Mouse (Mus musculus) ES-CJ7 (cell line): ENCODE results near the gene Chst3.
A peak's percentile ranks its signal among the peaks of the same experiment; 100 is the strongest.
"Not testable (repeated sequence)": the region's sequence is repeated elsewhere in the genome, so short reads cannot be mapped to it uniquely, and the experiment has no call there.

Source experiments
- DNase-seq: peaks from one replicate; pipeline ENCODE4 v3.0.0; 2011; ENCODE audit warnings: low read depth, low spot score

The Chst3 gene

DNA sequence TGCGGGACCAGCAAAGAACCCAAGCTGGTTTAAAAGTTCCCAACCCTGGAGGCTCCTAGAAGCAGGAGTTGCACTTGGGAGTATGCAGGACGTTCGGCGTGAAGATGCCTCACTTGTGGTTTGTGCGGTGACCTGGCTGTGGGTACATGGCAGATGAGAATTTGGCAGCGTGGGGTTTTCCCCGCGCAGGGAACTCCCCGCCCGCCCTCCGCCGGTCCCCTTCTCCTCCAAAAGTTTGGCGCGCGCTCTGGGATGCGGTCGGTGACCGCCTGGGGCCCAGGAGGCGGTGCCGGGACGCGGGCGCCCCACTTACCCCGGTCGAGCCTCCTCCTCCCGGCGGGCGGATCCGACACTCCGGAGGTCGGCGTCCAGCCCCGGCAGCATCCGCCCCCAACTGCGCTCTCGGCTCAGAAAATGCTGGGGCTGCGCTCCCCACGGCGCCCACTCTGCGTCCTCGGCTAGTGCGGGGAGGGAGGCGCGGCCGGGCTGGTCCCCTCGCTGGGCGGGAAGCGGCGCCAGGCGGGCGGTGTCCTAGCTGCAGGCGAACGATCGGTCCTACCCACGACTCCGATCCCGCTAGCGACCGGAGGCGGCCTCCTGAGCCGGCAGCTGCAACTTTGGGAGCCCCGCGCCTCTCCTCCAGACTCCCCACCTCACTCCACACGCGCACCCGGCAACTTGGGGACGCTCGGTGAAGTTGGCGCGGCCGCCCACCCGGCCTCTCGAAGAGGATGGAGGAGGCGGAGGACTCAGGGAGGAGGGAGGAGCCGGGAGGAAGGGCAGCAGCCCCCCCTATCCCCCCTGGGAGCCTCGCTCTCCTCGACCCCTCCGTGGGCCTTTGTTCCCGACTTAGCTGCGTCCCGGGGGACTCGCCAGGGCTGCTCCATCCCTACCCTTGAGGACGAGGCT, at the start of gene Chst3:
Chst3 (minus strand) TSS at position 670 of the 909 bp plus-strand sequence.
- DNase-seq, result no peak

DNA sequence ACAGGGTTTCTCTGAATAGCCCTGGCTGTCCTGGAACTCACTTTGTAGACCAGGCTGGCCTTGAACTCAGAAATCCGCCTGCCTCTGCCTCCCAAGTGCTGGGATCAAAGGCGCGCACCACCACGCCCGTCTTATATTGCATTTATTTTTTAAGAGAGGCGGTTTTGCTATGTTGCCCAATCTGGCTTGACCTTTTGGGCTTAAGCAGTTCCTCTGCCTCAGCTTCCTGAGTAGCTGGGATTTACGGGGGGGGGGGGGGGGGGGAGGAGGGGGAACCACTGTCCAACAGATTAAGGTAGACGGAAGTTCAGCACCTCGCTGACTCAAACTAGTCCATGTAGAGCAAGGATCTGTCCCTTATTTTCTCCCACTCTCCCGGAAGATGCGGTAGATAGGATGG, 49.7 kb upstream of the Chst3 start:
- no peak for DNase-seq

DNA sequence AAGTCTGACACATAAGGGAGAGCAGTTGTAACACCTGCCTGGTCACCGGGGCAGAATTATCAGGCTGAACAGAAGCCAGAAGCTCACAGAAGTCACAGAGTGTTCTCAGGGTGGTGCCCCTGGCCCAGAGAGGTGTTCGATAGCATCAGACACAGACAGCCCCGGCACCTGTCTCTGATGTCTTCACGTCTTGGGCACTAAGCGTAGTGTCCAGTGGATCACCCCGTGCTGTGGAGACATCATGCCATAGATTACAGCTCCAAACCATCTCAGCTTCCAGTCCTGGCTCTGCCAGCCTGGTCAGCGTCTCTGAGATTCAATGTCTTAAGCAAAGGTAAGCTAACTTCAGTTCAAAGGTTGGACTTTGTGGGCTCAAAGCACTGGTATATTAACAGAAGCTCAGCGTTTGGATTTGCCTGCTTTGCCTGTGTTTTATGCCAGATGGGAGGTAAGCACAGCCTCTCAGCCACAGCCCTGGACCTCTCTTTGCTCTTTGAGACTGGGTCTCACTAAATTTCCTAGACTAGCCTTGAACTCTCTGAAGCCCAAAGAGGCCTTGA, 47.9 kb upstream of the Chst3 start:
- no peak for DNase-seq

DNA sequence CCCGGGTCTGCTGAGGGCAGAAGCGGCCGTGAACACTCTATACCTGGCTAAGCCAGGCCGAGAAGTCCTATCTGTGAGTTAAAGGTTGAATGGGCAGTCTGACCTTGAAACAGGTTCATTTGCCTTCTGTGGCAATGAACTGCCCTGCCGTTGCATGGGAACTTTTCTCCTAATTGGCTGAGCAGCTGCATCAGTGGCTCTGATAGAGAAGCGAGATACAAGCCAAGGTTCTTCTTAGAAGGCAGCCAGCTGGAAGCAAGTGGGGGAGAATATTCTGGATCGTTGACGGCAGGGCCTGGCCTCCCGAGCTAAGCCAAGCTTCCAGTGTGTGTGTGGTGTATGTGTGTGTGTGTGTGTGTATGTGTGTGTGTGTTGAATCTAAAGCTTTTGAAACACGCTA, 46.2 kb upstream of the Chst3 start:
- DNase-seq, result no peak

DNA sequence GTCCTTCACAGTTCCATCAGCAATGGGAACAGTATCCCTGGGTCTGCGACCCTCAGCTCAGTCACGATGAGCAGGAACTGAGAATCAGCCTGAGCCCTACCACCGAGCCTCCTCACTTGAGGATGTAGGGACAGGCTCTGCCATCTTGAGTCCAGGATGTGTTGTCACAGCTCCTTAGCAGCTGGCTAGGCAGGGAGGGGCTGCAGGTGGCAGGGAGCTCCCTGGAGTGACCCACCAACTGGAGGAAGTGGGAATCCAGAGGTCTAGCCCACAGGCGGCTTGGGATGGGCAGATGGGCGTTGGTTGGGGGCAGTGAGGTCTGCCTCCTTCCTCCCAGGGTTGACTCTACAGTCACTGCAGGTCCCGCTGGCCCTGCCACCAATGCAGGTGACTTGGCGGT, 44.3 kb upstream of the Chst3 start:
- DNase-seq, result no peak

DNA sequence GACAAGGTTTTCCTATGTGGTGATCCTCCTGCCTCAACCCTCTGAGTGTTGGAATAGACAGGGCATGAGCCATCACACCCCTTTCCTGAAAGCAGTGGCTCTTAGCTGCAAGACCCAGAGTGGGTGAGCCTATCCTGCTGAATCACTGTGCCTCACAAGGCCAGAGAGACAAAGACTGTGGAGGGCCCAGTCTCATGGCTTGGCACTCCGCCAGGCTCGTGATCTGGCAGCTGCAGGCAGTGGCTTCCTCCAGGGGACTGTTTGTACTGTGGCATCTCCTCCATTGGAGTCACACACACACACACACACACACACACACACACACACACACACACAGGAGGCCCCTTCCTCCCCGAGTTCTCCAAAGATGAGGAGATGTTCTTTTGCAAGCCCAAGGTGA, 43.3 kb upstream of the Chst3 start:
- no peak for DNase-seq

DNA sequence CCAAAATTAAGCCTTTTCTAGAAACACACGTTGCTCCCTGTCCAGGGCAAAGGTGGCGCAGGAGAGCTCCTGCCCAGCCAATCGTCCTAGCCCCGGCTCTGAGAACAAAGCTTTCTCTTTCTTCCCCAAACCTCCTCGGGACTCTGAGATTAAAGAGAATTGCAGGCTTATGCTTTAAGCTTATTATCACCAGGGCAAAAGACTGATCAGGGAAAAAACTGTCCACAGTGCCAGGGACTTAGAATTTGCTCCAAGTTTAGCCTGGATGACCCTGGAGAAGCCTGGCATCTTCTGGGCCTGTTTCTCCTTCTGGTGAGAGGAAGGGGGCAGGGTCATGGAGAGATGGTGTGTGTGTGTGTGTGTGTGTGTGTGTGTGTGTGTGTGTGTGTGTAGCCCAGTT, 42.5 kb upstream of the Chst3 start:
- DNase-seq, result no peak

DNA sequence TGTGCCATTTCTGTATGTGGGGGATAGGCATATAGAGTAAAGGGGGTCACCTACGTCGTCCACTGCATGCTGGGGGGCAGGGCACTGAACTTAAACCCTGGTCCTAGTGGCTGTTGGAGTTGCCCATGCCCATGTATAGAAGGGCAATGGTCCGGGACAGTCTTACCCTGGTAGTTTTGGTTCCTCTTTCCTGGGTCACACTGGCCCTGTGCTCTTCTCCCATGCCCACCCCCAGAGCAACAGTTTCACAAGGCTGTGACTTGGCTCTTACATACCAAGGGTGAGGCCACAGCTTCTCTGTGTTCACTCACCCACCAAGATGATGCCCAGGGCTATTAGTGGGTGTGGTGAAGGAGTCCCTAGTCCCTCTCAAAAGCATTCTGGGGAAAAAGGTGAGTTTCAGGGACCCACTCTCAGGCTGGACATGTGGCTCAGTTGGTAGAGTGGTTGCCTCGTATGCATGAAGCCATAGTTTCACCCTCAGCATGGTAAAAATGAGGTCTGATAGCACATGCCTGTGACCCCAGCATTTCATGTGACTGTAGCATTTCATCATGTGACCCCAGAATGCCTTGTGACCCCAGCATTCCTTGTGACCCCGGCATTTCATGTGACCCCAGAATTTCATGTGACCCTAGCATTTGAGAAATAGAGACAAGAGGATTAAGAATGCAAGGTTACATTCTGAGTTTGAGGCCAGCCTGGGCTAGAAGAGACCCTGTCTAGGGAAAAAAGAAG, 41.7 kb upstream of the Chst3 start:
- no peak for DNase-seq

DNA sequence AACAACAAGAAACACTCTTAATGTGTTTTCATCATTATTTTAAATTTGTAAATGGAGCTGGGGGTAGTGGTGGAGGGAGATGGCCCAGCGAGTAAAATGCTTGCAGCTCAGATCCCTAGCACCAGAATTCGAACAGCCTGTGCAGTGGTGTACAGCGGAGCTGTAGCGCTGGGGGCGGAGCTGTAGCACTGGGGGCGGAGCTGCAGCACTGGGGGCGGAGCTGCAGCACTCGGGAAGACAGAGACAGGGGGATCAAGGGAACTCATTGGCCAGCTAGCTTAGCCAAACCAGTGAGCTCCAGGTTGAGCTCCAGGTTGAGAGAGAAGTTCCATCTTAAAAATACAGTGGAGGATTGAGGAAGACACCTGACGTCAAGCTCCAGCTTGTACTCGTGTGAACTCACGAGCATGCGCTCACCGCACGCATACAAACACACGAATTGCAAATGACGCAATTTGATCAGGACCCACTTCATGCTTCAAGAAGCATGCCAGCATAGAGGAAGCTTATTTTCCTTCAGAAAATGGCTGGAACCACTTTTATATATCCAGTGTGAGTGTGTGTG, 38.3 kb upstream of the Chst3 start:
- DNase-seq, result peak; percentile 83

DNA sequence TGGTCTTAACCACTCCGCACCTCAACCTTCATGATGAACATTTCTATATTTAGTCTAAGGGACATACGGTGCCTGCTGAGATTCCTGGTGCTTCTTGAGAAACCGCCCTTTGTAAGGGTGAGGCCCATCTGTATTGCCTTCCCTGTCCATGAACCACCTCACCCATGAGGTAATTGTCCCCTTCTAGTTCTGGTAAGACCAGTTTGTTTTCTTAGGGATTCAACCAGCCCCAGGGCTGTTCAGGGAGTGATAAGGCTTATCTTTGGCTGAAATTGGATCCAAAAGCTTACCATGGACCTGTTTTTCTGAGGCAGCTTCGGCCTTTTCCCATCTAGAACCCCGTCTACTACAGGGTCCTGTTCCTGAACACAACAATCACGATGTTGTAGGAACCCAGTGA, 37.0 kb upstream of the Chst3 start:
- DNase-seq, result no peak

DNA sequence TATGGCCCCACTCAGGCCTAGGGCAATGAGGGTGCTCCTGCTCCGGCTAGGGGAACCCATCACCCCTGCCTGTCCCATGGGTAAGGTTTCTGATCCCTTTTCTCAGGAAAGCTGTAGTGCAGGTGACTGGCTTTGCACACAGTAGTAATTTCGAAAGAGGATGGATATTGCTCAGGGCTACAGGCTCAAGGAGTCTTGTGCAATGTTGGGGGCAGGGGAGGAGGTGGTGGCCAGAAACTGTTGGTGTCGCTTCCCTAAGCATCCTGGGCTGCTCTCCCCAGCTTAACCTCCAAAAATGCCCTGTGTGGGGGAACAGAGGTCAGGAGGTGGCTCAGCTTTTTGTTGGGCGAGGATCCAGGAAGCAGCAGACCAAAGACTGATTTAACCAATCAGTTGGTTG, 33.5 kb upstream of the Chst3 start:
- no peak for DNase-seq

DNA sequence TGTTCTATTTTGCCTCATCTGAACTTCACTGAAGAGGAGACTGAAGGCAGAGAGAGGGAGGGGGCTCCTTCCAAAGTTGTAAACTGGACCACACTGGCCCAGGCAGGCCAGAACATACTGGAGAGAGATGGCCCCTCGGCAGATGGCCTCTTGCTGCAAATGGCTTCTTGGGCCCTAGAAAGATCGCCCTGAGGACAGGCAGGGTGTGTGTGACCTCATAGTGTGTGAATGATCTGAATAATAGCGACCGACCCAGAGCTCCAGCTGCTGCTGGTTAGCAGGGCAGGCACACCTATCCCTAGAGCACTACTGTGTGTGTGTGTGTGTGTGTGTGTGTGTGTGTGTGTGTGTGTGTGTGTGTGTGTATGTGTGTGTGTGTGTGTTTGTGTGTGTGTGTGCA, 33.1 kb upstream of the Chst3 start:
- no peak for DNase-seq

DNA sequence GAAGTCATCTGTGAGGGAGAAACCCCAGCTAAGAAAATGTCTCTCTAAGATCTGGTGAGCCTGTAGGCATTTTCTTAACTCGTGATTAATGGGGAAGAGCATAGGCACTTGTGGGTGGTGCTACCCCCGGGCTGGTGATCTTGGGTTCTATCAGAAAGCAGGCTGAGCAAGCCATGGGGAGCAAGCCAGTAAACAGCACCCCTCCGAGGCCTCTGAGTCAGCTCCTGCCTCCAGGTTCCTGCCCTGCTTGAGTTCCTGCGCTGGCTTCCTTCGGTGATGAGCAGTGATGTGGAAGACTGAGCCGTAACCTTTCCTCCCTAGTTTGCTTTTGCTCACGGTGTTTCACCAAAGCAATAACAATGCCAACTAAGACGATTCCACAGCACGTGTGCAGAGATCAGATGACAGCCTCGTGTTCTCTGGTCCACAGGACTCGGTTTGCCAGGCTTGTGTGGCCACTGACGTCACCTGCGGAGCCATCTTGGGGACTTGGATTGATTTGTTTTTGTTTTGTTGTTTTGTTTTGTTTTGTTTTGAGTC, 31.4 kb upstream of the Chst3 start:
- no peak for DNase-seq

DNA sequence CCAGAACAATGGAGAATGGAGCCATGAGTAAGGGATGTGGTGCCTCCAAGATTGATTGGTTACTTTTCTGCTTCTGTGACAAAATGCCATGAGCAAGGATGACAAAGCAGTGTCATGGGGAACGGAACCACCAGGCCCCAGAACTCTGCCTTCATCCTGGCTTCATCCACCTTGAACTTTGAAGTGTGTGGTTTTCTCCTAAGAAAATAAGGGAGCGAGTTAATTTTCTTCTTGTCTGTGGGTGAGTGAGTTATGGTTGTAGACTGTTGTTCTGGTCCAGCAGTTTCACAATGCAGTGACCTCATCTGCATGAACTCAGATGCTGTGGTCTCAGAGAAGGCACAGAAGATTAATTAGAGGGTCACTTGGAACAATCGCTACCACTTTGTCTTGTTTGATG, 29.3 kb upstream of the Chst3 start:
- DNase-seq, result not testable (repeated sequence)

DNA sequence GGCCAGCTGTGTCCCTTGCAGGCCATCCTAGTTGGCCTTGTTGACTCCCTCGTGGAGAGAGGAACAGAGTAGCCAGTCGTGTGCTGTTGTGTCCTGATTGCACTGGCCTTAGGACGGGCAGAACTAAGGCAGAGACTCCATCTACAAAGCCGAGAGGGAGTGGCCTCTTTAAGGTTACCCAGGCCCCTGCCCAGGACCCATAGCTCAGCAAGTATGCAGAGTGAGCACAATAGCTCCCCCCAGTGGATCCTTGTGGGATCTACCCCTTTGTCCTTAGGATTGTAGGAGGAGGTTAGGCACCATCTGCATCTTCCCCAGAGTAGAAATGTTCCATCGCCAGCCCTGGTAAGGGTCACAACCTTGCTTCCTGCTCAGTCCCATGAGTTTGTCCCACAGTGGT, 27.5 kb upstream of the Chst3 start:
- DNase-seq, result peak; percentile 93

DNA sequence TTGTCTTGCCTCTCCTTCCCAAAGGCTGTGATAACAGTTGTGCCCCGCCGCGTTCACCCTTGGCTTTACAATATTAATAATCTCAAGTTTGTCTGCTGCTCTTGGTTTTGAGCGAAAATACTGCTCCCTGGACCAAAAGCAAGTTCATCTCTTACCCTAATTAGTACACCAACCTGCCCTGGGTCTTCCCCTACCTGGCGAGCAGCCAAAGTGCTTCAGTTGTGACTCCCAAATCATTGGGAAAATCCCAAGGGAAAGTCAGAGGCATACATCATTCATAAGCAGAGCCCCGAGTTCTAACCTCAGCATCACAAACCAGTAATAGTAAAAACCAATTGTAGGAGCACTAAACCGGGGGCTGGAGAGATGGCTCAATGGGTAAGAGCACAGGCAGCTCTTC, 26.6 kb upstream of the Chst3 start:
- no peak for DNase-seq

DNA sequence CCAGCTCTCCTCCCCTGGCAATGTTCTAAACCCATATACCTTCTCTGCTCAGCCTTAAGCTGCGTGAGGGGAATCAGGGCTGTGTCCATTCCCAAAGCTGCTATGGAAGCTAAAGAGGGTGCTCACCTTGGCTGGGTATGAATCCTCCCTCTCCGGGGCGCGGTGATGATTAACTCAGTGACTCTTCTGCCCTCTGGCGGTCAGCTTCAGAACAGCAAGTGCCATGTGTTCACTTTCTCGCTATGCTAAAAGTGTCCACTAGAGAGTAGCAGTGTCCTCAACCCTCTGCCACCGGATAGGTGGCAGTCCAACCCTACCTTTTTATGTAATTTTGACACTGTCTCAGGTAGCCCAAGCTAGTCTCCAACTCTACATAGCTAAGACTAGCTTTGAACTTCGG, 26.0 kb upstream of the Chst3 start:
- peak; percentile 92 for DNase-seq

DNA sequence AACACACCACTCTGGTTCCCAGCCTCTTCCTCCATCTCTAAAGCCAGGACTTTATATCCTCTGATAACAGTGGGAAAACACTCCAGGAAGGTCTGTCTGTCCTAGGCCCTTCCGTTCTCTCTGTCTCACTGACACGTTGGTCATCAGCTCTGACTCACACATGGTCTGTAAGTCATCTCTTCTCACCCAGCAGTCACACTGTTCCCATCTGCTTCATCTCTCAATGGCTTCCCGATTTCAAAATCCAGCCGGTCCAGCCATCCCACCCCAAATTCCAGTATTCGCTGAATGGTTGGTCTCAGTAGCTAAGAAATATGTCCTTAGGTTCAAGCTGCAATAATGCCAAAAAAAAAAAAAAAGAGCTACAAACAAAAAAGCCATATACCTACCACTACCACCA, 24.9 kb upstream of the Chst3 start:
- DNase-seq, result no peak

DNA sequence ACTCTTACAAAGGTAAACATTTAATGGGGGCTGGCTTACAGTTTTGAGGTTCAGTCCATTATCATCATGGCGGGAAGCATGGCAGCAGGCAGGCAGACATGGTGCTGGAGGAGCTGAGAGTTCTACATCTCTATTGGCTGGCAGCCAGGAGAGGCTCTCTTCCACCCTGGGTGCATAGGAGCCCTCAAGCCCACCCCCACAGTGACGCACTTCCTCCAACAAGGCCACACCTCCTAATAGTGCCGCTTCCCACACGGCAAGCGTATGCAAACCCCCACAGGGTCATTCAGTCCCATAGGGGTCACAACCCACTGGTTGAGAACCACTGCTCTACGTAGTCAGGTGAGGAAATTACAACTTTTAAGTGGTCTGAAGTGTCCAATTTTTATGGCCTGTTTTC, 21.4 kb upstream of the Chst3 start:
- DNase-seq, result peak; percentile 94

DNA sequence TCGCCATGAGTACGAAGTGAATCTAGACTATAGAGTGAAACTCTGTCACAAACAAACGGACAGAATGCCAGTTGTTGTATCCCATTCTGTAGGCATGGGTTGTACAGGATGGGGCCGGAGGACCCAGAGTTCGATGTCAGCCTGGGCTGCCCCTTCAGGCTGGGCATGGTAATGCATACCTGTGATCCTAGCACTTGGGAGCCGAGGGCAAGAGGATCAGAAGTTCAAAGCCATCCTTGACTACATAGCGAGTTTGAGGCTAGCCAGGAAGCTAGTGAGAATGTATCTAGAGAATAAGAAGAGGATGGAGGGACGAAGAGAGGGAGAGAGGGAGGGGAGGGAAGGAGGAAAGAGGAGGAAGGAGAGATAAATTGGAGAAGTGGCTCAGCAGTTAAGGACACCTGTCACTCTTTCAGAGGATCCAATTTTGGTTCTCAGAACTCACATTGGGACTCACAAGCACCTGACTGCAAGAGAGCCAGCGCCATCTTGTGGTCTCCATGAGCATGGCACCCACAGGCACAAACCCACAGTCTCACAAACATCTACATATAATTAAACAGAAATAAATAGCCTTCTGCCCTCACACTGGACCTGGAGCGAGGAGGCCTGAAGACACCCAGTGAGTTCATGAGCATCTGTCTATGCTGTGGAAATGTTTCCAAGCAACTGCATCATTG, 18.6 kb upstream of the Chst3 start:
- peak; percentile 85 for DNase-seq

DNA sequence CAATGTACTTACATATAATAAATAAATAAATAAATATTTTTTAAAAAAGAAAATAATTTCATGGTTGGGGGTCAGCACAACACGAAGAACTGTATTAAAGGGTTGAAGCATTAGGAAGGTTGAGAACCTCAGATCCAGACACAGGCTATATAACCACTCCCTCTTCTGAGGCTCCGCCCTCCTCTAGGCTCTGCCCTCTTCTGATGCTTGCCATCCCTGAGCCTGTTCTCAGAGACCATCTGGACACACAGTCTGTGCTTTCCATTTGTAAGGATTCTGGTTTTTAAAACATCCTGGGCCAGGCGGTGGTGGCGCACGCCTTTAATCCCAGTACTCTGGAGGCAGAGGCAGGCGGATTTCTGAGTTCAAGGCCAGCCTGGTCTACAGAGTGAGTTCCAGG, 16.8 kb upstream of the Chst3 start:
- peak; percentile 35 for DNase-seq

DNA sequence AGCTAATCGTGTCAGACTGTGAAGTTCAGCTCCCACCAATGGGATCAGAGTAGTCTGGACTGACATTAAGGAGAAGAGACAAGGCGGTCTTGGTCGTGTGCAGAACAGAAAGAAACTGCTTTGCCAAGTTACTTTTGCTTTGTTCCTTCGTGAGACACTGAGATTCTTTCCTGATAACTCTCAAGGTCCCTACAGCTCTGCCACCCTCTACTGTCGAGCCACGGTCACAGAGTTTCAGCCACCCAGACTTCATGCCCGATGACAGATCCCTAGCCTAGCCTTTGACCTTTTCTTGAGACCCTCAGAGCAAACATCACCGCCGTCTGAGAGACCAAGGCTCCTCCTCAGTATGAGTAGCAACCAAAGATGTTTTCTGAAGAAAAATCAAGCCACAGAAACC, 14.9 kb upstream of the Chst3 start:
- no peak for DNase-seq
